Mouse (Mus musculus): Measurements from ENCODE around the gene Ripk3. TPM values are rescaled to one million over a fixed set of nuclear protein-coding genes. Genes with fewer than 3 reads are reported as not detected.
"Not testable (repeated sequence)": the region's sequence is repeated elsewhere in the genome, so short reads cannot be mapped to it uniquely, and the experiment has no call there.

The Ripk3 gene
- polyA plus RNA-seq, 1 experiment from 2014 or later: 1.1 TPM

- Histone ChIP-seq H3K4me3 (no peak overlapping the region), H3K36me3 (no peaks in the 10 kb centered on the region), H3K9me3 (no peaks in the 10 kb centered on the region), H3K9ac (replicated peaks) (no peak overlapping the region), H3K4me2 (replicated peaks) (no peak overlapping the region), H3K27ac (replicated peaks) (no peak overlapping the region), H3K4me1 (no peaks in the 10 kb centered on the region; the same call in none of the 2 replicates), H3K27me3 (peaks cover 24% of the 10 kb centered on the region)
- WGBS: 73% methylated on average over 16 of the region's 16 CpGs
- ATAC-seq (replicated peaks): no peak
Observed at GRCm38 (mm10) chr14:55769087-55769703, 19.5 kb downstream of the Ripk3 start.

DNA sequence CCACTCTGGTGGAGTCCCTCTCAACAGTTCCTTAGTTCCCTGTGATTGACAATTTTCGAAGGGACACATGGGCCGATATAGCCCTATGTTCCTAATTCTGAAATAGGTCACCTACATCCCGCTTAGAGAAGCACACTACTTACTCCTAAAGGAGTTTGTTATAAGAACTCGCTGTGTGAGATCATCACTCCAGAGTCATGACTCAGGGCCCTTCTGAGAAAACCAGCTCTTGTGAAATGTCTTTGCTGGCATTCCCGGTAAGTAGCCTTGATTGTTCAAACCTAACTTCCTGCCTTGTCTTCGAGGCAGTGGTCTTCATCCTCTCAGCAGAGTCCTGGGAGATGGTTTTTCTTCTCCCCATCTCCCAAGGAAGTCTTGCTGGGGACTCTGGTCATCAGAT lies 20.1 kb downstream of the Ripk3 start:
- WGBS: 88% methylated on average over 6 of the region's 6 CpGs
- no peaks in the 10 kb centered on the region for H3K9me3 ChIP-seq
- H3K27ac ChIP-seq (replicated peaks): no peak overlapping the region
- no peak overlapping the region for H3K4me2 ChIP-seq (replicated peaks)
- H3K36me3 ChIP-seq: no peaks in the 10 kb centered on the region
- no peaks in the 10 kb centered on the region; the same call in none of the 2 replicates for H3K4me1 ChIP-seq
- H3K27me3 ChIP-seq: peaks cover 30% of the 10 kb centered on the region
- H3K9ac ChIP-seq (replicated peaks): no peak overlapping the region
- no peak for ATAC-seq (replicated peaks)
- H3K4me3 ChIP-seq: no peak overlapping the region

DNA sequence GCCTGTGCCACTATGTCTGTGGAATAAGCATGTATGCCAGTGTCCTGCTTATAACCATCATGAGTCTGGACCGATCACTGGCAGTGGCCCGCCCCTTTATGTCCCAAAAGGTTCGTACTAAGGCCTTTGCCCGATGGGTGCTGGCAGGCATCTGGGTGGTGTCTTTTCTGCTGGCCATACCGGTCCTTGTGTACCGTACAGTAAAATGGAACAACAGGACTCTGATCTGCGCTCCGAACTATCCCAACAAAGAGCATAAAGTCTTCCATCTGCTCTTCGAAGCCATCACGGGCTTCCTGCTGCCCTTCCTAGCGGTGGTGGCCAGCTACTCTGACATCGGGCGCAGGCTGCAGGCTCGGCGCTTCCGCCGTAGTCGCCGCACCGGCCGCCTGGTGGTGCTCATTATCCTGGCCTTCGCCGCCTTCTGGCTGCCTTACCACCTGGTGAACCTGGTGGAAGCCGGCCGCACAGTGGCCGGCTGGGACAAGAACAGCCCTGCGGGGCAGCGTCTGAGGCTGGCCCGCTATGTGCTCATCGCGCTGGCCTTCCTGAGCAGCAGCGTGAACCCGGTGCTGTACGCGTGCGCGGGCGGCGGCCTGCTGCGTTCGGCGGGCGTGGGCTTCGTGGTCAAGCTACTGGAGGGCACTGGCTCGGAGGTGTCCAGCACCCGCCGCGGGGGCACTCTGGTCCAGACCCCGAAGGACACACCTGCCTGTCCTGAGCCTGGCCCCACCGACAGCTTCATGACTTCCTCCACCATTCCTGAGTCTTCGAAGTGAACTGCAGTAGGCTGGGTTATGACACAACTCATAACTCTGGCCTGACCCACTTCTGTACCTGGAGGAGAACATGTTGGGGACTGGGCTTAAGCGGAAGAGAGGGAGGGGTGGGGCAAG lies 20.9 kb downstream of the Ripk3 start:
- Histone ChIP-seq H3K27me3 (peaks cover 38% of the 10 kb centered on the region), H3K9me3 (no peaks in the 10 kb centered on the region), H3K27ac (replicated peaks) (no peak overlapping the region), H3K36me3 (no peaks in the 10 kb centered on the region), H3K4me2 (replicated peaks) (peak overlapping the region; percentile 82), H3K4me3 (peak overlapping the region; percentile 46), H3K9ac (replicated peaks) (peak overlapping the region; percentile 56), H3K4me1 (peaks cover 2% of the 10 kb centered on the region)
- WGBS: 11% methylated on average over 52 of the region's 52 CpGs
- peak; percentile 53 for ATAC-seq (replicated peaks)

GRCm38 (mm10) chr14:55765696-55766095 lies 23.0 kb downstream of the Ripk3 start, which contains the start of gene Ltb4r1:
TSS of gene Ltb4r1 (plus strand) at chr14:55765962.
- H3K4me3 ChIP-seq: no peak within 1 kb of the TSS
- ATAC-seq (replicated peaks): no peak
- H3K4me2 ChIP-seq (replicated peaks): no peak within 1 kb of the TSS
- H3K4me1 ChIP-seq: peaks cover 14% of the 10 kb centered on the region
- no peaks in the 10 kb centered on the region for H3K9me3 ChIP-seq
- H3K27me3 ChIP-seq: peaks cover 52% of the 10 kb centered on the region
- WGBS: 67% methylated on average over 4 of the region's 4 CpGs
- no peak within 1 kb of the TSS for H3K9ac ChIP-seq (replicated peaks)
- no peak within 1 kb of the TSS for H3K27ac ChIP-seq (replicated peaks)
- H3K36me3 ChIP-seq: no peaks in the 10 kb centered on the region

DNA sequence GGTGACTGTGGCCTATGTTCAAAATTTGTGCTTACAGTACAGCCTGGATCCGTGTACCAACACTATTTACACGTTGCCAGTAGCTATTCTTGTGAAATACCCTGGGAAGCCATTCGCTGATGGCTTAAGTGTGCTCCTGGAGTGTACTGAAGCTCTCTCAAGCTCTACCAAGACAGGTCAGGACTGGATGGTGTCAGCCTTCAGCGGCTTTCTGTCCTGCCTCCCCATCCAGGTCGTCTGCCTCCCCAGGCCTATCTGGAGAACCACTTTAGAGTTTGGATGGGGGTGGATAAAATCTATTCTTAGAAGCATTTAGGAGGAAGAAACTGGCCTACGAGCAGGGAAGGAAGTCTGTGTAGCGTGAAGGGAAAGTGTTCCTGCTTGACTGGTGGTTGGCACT lies 25.5 kb downstream of the Ripk3 start:
- Histone ChIP-seq H3K27ac (replicated peaks) (no peak overlapping the region), H3K27me3 (peaks cover 52% of the 10 kb centered on the region), H3K9ac (replicated peaks) (no peak overlapping the region), H3K4me1 (peaks cover 14% of the 10 kb centered on the region), H3K36me3 (no peaks in the 10 kb centered on the region), H3K9me3 (no peaks in the 10 kb centered on the region), H3K4me2 (replicated peaks) (no peak overlapping the region), H3K4me3 (no peak overlapping the region)
- no peak for ATAC-seq (replicated peaks)
- WGBS: 63% methylated on average over 7 of the region's 7 CpGs

DNA sequence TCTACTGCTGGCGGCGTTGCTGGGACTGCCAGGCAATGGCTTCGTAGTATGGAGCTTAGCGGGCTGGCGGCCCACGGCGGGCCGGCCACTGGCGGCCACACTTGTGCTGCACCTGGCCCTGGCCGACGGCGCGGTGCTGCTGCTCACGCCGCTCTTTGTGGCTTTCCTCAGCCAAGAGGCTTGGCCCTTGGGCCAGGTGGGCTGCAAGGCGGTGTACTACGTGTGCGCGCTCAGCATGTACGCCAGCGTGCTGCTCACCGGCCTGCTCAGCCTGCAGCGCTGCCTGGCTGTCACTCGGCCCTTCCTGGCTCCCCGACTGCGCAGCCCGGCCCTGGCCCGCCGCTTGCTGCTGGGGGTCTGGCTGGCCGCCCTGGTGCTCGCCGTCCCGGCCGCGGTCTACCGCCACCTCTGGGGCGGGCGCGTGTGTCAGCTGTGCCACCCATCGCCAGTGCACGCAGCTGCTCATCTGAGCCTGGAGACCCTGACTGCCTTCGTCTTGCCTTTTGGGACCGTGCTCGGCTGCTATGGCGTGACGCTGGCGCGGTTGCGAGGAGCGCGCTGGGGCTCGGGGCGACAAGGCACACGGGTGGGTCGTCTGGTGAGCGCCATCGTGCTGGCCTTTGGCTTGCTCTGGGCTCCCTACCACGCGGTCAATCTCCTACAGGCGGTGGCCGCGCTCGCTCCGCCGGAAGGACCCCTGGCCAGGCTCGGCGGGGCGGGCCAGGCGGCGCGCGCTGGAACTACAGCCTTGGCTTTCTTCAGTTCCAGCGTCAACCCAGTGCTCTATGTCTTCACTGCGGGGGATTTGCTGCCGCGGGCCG lies 26.5 kb downstream of the Ripk3 start:
- peak overlapping the region; percentile 51 for H3K27ac ChIP-seq (replicated peaks)
- peaks cover 48% of the 10 kb centered on the region for H3K27me3 ChIP-seq

GRCm38 (mm10) chr14:55761163-55761562 lies 27.5 kb downstream of the Ripk3 start, which contains the start of gene Ltb4r2:
TSS of gene Ltb4r2 (plus strand) at chr14:55761428.
- H3K4me2 ChIP-seq (replicated peaks): peak within 1 kb of the TSS; percentile 93
- peak within 1 kb of the TSS; percentile 66 for H3K9ac ChIP-seq (replicated peaks)
- 76% methylated on average over 6 of the region's 6 CpGs for WGBS
- H3K36me3 ChIP-seq: peaks cover 1% of the 10 kb centered on the region; the same call in 1 of the 2 replicates
- no peak for ATAC-seq (replicated peaks)
- H3K4me3 ChIP-seq: peak within 1 kb of the TSS; percentile 59
- no peaks in the 10 kb centered on the region for H3K9me3 ChIP-seq
- peaks cover 14% of the 10 kb centered on the region for H3K4me1 ChIP-seq
- peak within 1 kb of the TSS; percentile 51 for H3K27ac ChIP-seq (replicated peaks)
- peaks cover 41% of the 10 kb centered on the region for H3K27me3 ChIP-seq

More for the DNA sequence above, 26.5 kb downstream of the Ripk3 start:
- Histone ChIP-seq H3K4me1 (peaks cover 14% of the 10 kb centered on the region), H3K9me3 (no peaks in the 10 kb centered on the region), H3K36me3 (no peaks in the 10 kb centered on the region), H3K9ac (replicated peaks) (peak overlapping the region; percentile 66), H3K4me2 (replicated peaks) (peak overlapping the region; percentile 93), H3K4me3 (peak overlapping the region; percentile 59)
- under 1% methylated on average over 77 of the region's 77 CpGs for WGBS
- ATAC-seq (replicated peaks): peak; percentile 80

DNA sequence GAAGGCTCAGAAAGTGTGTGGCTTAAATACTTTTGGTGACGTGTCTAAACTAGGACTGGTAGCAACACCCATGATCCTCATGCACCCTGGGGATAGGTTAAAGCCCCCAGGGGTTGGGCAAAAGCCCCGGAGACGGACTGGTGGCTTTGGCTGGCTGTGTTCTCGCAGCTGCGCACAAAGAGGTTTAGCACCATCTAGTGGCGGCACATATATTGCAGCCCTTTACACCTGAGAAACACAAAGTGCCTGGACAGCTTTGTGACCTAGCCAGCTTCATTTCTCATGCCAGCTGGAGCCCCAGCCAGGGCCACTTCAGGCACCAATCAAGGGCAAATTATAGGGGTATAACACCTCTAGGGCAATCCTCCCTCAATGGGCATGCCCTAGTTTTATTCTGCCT lies 28.5 kb downstream of the Ripk3 start:
- not testable (repeated sequence) for H3K9me3 ChIP-seq; H3K9ac ChIP-seq (replicated peaks); ATAC-seq (replicated peaks); H3K4me3 ChIP-seq; H3K27ac ChIP-seq (replicated peaks)
- Histone ChIP-seq H3K36me3 (peaks cover 11% of the 10 kb centered on the region), H3K4me2 (replicated peaks) (peak overlapping the region; percentile 19), H3K27me3 (peaks cover 36% of the 10 kb centered on the region), H3K4me1 (peaks cover 14% of the 10 kb centered on the region)
- WGBS: 1% methylated on average over 6 of the region's 6 CpGs

DNA sequence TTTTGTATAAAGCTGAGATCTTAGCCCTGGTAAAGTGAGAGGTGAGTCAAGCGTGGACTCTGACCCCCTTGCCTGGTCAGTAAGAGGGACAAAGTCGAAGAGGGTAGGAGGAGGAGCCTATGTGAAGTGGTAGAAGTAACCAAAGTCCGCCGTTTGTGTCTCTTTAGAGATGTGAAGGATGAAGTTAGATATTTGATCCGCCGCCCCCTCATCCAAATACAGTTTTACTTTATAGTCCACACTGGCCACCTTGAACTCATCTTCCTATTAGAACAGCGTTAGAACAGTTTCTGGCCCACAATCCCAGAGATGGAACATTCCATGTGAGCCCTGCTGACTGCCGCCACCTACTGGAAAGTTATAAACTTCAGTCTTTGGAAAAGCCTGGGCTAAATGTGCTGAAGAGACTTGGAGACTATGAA lies 30.3 kb downstream of the Ripk3 start, which contains the start of gene Cideb:
Cideb (minus strand) TSS at position 96 of the 422 bp plus-strand sequence.
- Histone ChIP-seq H3K9me3 (no peaks in the 10 kb centered on the region), H3K4me3 (no peak within 1 kb of the TSS), H3K27me3 (peaks cover 20% of the 10 kb centered on the region), H3K27ac (replicated peaks) (no peak within 1 kb of the TSS), H3K4me1 (peaks cover 14% of the 10 kb centered on the region), H3K36me3 (peaks cover 29% of the 10 kb centered on the region), H3K4me2 (replicated peaks) (peak within 1 kb of the TSS; percentile 8; the same call in 1 of the 2 replicates), H3K9ac (replicated peaks) (no peak within 1 kb of the TSS)
- no peak for ATAC-seq (replicated peaks)
- WGBS: 20% methylated on average over 8 of the region's 8 CpGs

GRCm38 (mm10) chr14:55757566-55757965 lies 31.1 kb downstream of the Ripk3 start:
- Histone ChIP-seq H3K36me3 (peaks cover 37% of the 10 kb centered on the region), H3K27me3 (peaks cover 13% of the 10 kb centered on the region), H3K27ac (replicated peaks) (no peak overlapping the region), H3K9ac (replicated peaks) (no peak overlapping the region), H3K4me1 (peaks cover 10% of the 10 kb centered on the region), H3K4me2 (replicated peaks) (no peak overlapping the region), H3K9me3 (no peaks in the 10 kb centered on the region), H3K4me3 (no peak overlapping the region)
- no peak for ATAC-seq (replicated peaks)
- WGBS: 88% methylated on average over 6 of the region's 6 CpGs

DNA sequence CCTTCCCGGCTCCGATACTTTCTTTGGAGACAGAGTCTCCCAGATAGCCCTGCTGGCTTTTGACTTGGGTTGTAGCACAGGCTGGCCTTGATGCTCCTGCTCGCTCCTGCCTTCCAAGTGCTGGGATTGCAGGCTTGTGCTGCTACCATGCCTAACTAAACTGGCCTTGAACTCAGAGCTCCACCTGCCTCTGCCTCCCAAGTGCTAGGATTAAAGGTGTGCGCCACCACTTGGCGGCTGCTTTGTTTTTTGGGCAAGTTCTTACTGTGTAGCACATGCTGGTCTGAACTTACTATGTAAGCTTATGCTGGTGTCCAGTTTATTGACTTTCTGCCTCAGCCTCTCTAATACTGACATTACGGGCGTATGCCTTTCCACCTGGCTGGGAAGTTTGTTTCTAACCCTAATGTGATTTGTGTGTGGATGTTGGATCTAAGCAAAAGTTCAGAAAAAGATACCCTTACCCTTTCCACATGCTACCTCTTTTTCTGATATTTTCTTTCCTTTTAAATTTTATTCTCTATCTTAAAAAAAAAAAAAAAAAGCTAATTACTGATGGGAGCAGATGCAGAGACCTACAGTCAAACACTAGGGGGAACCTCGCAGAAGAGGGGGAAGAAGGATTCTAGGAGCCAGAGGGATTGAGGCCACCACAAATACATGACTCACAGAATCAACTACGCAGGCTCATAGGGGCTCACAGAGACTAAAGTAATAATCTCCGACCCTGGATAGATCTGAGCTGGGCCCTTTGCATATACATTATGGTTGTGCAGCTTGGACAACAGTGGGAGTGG lies 41.4 kb downstream of the Ripk3 start:
- Histone ChIP-seq H3K4me3 (peak overlapping the region; percentile 75), H3K27me3 (no peaks in the 10 kb centered on the region), H3K9me3 (no peaks in the 10 kb centered on the region), H3K4me2 (replicated peaks) (peak overlapping the region; percentile 96), H3K9ac (replicated peaks) (no peak overlapping the region), H3K27ac (replicated peaks) (no peak overlapping the region), H3K4me1 (peaks cover 35% of the 10 kb centered on the region), H3K36me3 (peaks cover 39% of the 10 kb centered on the region)
- ATAC-seq (replicated peaks): no peak
- WGBS: 91% methylated on average over 10 of the region's 10 CpGs

All from forebrain, embryonic 15.5 days (tissue).